Mouse (Mus musculus) spleen, postnatal 36 days (tissue): ENCODE results near the gene Hibadh.

Experiments used
- DNase-seq, 2 experiments: peaks; one replicate each; pipeline ENCODE4 v3.0.0; 2022; ENCODE audit warnings: low spot score in 2 of 2, mixed read lengths in 1 of 2

Hibadh gene

DNA sequence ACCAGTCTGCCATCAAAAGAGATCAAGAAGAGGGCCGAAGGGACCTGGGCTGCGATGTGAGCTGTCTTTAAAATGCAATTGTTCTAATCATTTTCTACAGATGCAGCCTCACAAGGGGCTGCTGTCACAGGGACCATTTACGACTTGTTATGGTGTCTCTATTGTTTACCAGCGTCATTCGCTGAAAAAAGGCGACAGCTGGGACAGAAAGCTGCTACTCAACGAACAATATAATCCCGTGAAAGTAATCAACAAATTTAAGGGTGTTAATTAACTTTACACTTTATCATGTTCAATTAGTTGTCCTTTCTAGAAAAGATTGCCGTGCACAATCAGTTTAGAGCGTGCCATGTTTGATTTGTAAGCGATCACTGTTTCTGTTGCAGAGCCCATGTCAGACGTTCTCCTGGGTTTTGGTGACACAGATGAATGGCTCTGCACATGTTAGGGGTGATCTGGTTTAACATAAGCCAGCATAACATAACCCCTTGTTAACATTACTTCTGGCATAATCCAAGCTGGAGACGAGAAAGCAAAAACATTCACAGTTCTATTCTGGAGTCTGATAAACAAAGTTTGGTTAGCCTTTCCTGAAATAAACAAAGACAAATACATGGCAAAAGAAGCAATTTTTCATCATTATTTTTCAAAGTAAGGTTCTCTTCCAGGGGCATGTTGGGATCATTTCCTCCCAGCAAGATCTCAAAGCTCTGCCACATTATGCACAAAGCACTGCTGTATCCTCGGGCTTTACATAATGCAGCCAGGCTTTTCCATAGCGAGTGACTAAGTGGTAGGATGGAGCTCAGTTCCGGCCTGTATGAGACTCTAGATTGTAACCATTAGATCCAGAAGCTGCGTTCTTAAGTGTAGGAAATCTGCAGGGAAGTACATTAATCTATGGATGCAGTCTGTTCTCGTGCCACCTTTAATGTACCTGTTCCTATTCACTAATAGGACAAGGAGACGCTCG lies 72.6 kb downstream of the Hibadh start:
- no peak for DNase-seq

DNA sequence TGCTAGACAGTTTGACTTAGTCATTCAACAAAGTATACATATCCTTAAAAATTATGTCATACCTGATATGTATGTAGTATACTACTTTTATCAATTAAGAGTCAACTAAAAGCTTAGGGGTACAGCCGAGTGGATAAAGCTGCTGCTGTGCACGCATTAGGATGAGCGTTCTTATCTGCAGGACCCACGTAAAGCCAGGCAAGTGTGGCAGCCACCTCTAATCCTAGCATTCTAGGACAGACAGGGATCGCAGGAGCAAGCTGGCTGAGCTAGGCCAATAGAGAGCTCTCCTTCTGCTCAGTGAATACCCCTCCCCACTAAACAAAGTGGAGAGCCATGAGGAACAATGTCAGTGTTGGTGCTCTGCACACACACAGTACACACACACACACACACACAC lies 75.0 kb downstream of the Hibadh start:
- no peak for DNase-seq

DNA sequence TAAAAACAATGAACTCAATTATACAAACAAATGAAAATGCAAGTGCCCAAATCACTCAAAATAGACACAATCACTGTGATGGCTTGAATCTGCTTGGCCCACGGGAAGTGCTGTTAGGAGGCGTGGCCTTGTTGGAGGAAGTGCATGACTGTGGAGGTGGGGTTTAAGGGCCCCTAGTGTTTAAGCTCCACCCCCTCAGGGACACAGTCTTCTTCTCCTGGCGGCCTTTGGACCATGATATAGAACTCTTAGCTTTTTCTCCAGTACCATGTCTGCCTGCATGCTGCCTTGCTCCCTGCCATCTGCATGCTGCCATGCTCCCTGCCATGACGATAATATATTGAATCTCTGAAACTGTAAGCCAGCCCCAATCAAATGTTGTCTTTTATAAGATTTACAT lies 77.2 kb downstream of the Hibadh start:
- no peak for DNase-seq

DNA sequence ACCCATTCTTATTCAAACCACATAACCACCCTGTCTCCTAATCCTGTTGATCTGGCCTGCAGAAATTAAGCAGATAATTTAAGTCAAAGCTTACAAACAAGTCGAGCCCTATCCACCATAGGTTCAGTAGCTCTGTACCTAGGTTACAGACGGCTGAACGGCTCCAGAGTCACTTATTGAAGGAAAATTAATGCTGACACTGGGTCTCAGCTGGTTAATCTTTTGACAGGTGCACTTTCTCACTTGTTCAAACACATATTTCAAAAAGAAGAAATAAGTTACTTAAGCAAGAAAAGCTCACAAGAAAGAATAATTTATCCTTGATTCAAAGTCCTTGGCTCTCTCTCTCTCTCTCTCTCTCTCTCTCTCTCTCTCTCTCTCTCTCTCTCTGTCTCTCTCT lies 81.1 kb downstream of the Hibadh start:
- no peak for DNase-seq

DNA sequence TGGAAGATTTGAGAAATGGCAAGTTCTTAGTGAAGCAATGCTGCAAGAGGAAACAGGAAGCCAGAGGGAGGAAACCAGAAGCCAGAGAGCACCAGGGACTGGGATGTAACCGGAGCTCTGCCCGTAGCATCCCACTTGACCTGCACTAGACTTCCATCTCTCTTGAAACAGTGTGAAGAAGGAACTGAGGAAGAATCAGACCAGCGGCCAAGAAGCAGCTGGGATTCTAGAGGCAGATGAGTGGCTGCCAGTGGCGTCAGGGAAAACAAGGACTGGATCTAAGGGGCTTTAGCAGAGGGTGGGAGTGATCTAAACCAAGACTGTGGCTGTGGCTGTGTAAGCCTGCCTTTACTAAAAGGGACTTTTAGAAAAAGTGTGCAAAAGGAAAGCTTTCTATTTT lies 95.8 kb downstream of the Hibadh start:
- DNase-seq: no peak

DNA sequence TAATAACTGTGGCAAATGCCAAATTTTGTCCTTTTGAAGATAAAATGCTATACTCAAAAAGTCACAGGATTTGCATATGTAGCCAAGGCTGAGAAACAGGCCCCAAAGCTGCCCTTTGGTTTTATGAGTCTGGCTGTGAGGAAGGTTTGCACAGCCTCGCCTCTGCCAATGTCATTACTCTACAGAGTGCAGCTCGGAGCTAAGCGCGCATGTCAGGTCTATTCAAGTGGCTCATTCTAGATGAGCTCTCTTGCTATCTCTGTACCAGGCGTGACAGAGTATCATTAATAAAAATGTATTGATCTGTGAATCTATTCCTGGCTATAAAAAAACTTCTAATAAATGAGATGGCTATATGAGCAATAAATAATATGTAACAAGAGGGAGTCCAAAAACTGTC lies 97.7 kb downstream of the Hibadh start:
- DNase-seq: no peak

DNA sequence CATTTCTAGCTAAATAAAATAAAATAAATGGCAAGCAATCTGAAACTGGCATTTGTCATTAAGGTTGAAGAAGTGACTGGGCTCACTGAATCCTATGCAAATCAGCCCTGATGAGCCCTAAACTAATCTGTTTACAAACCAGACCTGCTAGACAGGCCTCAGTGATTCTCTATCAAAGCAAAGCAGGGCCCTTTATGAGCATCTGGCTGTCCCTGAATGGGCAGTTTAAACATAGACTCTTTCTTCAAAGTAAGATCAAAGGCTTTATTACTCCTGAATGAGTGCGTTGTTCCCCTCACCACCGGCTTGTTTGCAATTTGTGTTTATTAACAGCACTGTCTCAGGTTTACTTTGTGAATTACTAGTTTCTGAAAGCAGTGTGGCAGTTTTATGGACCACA lies 100.3 kb downstream of the Hibadh start:
- DNase-seq: no peak

DNA sequence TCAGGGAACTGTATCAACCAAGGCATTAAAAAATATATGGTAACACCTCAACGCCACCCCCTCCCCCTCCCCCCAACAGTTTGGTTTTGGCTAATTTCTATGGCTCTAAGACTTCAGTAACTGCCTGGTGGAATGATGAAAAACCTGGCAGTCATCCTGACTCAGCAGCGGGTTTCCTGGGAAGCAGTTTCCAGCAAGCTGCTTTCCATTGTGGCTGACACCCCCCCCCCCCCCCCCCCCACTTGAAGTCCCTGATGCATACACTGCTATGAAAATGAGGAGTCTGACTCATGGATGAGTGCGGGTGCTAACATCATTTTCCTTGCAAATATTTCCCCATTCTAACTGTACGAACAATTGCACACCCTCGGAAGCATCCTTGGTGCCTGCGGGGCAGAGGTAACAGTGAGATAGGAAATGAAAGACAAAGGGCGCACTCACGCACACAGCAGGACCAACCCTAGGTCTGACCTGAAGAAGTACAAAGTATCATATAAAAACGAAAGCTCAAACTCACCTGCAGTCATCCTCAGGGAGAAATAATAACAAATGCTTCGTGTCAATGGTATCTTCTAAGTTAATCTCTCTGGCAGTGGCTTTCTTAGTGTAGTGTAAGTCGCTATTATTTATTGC lies 105.0 kb downstream of the Hibadh start:
- no peak for DNase-seq

DNA sequence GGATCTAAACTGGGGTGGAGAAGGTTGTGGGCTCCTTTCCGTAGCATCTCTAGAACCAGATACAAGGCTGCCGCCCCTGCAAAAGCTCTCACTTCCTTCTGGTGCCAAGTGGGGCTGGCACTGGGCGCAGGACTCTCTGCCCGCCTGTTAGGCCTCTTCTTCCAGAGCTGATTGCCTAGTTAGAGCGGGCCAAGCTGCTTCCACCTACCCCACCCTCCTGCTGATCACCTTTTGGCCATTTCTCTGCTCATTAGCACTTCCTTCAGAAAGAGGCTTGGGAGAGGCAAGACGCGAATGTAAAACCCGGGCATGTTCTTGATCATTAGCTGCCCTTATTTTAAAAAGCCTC lies 108.1 kb downstream of the Hibadh start:
- no peak for DNase-seq

DNA sequence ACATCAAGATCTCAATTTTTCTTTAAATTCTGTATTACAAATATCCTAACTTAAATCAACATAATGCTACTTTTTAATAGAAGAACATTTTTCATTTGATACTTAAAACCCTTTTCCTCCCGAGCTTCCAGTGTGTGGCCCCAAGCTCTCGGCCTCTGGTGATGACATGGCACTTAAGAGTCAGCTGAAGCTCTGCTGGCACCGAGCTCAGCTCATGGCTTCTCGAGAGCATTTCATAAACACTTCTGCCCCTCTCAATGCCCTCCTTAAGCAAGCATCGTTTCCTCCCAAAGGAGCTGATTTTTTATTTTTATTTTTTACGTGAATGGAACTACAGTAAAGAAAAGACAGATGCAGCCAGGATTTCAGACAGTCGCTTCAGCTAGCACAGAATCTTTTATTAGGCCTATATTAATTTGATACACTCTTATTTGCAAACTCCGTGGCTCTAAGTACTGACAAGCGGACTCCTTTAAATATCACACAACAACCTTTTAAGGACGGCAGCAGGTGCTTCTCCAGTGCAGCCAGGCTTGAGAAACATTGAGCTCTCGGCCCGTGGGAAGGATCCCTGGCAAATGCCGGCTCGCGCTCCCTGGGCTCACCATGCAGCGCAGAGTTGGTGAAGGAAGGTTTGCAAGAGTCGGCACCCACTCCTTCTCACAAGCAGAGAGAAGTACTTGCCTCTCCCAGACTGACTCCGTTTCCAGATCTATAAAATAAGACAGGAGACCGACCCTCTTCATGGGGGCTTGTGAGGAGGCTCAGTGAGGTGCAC lies 108.6 kb downstream of the Hibadh start:
- no peak for DNase-seq

DNA sequence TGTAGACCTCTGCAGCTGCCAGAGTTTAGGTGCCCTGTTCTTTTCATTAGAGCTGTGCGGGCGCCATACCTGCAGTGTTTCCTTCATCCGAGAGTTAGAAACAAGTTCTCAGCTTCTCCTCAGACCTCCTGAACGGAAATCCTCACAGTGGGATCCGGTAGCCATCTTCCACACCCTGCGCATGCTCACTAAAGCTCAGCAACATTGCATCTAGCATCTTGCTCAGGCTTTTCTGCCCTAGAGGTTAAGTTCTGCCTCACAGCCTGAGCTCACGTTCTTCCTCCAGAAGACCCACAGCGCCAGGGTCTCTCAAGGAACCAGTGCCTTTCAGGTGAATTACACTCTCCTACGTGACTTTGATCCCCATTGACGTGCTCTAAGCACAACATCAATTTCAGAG lies 109.3 kb downstream of the Hibadh start:
- DNase-seq: no peak

DNA sequence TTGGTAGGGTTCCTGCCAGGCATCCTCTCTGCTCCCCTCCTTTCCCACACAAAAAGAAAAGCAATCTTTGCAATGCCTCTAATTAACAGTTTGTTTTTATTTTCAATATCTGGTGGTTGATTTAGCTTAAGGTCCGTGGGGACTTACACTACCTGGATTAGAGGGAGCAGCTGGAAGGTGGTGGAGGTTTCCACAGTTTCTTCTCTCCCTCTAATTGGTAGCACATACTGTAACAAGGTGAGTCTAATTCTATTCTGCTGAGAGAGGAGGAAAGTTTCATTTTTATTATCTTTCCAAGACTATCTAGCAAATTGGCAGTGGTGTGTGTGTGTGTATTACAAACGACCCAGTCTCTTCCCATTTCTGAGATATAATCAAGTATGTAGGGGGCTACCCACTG lies 116.0 kb downstream of the Hibadh start:
- no peak for DNase-seq

DNA sequence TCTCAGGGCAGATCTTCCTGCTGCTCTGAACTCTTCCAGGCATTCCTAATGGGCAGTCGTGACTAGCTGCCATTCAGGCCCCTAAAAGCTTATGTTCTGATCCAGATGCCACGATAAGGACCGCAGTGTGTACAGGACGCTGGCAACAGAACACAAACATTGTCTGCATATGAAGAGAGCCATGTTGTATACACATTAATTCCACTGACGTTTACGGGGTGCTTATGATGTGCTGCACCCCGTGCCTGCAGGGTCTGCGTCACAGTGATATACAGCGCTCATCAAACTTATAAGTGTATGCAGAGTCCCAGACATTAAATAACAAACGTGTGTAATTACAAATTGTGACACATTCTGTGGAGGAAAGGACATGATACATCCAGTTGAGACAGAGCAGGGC lies 121.5 kb downstream of the Hibadh start:
- no peak for DNase-seq

DNA sequence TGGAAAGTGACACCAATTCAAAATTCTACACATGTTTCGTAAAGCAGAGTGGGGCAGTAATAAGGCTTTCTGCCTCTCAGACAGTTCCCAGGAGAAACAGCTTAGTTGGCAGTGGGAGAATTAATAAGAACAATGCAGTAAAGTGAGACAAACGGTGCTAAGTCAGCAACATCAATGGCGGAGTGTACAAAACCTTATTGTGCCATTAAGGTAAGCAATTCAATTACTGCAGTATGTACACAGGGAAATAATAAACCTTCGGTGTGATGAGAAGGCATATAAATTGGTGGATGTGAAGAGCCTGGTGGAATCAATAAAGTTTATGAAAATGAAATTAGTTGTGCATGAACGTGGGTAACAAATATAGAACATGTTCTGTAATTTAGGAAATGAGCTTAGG lies 122.9 kb downstream of the Hibadh start:
- no peak for DNase-seq

DNA sequence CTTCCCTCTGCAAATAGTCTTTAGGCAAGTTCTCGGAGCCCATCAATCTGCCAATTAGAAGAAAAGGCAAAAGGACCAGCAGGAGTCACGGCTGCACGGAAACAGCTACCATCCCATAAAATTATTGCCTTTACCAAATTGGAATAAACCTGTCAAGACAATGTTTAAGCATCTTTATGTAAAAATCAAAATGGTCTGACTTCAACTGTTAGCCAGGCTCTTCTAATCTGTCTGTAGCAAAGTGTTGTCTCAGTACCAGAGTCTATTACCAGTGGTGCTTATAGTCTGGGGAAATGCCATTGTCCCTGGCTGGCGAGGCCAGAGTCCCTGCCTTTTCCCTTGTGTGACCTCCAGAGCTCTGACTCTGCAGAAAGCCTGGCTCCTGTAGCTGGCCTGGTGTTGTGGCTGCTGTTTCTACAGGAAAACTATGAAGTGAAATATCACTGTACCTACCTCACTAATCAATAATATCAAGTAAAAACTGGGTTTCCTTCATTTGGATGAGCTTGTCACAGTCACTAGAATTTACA lies 126.2 kb downstream of the Hibadh start:
- DNase-seq: no peak

DNA sequence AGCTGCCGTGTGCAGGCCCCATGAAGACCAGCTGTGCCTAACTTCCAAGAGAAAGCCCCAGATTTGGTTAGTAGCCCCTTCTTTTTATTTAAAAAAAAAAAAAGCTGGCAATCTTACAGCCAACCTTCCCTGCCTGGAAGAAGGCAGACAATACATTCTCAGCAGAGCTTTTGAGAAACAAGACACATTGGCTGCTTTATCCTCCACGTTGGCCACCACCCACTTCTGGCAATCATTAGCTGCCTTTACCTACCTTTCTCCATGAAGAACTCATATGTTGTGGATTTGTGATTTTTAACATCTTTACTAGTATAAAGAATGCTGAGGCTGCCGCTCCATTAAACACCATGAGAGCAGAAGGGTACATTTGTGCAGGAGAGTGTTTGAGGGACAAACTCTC lies 131.4 kb downstream of the Hibadh start:
- DNase-seq: no peak

DNA sequence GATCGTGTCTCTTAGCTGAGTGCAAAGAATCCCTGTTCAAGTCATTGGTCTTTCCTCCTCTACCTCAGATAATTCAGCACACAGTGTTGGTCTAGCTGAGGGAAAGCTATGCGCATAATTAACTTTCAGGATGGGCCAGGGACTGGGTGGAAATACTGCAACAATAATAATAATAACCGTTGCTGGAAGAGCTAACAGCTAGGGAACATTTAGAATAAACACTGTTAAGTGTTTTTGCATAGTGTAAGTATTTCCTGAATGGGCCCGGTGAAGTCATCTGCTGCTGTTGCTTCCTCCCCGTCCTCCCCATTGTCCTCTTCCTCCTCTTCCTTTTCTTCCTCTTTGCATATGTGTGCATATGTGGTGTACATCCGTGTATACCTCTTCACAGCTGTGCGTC lies 132.2 kb downstream of the Hibadh start:
- DNase-seq: no peak

DNA sequence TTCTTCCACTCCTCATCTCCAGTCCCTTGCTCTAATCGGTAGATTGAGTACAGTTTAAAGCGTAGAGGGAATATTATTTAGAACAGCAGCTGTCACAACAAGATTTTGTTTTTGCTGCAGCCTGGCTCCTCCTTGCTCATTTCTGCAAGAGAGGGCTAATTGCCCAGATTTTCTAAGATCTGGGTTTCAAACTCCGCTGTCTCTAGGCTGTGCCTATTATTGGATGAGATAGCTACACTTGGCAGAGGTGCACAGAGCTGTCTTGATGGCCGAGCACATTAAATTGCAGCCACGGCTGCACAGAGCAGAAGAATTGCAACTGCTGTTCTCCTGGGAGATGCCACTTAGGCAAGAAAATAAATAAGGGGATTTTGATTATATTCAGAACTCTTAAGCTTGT lies 133.0 kb downstream of the Hibadh start:
- no peak for DNase-seq

DNA sequence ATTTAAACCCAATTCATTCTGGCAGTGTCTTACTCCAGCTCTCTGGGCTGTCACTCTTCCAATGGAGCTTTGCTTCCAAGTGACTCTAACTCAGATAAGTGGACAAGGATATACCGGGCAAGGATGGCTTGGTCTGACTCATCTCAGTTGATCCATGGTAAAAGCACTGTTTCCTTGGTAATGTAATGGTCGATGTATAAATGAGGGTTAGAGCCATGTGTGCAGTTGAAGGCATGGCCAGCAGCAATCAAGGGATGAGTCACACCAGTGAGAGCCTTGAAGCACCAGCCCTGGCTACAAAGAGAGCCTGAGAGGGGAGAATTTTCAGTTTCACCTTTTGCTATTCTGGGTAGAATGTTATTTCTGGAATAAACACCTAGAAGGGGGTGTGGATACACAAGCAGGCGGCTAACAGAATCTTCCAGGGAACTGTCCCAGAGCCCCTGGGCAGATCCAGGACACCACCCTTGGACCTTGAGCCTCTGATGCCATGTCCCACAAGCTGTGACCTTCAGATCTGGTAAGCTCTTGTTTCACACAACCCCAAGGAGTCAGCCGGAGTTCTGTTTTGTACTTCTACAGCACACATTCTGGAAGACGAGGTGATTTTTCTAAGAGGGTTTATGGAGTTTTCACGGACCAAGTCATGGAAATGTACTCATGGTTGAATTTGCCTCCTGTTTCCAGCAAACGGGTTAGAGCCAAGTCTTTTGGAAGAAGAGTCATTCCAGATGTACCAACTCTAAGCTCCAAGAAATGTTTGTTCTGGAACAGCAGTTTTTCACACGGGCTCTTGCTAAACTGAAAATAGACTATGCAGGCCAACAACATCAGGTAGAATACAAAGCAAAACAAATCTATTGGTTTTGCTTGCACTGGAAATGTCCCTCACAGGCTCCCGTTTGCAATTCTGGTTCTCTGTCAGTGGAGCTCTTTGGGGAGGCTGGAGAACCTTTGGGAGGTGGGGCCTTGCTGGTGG lies 134.1 kb downstream of the Hibadh start:
- DNase-seq: no peak

DNA sequence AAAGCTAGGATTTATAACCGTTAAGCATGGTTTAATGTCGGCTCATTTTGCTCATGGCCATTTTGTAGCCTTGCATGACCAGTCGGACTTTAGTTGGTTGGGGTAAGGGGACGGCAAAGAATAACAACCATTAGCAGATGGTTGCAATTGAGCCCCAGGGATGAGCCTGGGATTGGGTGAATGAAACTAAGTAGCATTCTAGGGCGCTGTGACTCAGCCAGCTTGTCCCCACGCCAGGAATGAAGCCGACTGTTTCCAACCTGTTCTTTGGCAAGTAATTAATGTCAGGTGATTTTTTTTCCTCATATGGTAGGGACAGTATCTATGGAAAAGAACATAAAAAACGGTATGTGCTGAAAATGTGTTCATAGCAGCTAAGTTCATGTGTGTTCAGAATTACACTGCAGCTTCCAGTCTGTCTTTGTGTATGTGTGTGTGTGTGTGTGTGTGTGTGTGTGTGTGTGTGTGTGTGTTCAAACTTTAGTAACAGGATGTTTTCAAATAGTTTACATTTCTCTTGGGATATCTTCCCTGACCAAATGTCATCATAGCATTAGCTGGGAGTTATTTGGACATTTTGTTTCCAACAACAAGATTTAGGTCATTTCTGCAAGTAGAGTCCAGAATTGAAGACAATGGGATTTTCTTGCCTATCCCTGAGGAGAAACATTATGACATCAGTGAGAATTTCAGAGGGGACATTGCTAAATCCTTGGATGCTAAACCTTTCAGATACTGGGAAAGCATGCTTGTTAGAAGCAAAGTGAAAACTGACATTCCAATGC lies 135.3 kb downstream of the Hibadh start:
- DNase-seq: no peak
